Comparison of ENCODE assay signal across 8 mouse cellular contexts in genomic region chrX:20425140-20425838, GRCm38 (mm10). TPM values are rescaled to one million over a fixed set of nuclear protein-coding genes. Genes with fewer than 3 reads are reported as not detected.
DNase-seq lines count a peak whose midpoint lies in the region; ATAC-seq and TF ChIP-seq lines count a peak whose summit lies in the region.

Jade3 (plus strand) TSS chrX:20425688.

- peak within 1 kb of the TSS; percentile 56 for H3K4me2 ChIP-seq in forebrain, postnatal 0 days (ENCODE audit: low read depth)
- peak within 1 kb of the TSS; percentile 63 for H3K4me2 ChIP-seq in lung, postnatal 0 days (replicated peaks; ENCODE audit: low read depth, low read length)

- TF ChIP-seq POLR2A in cerebellum, adult 2 months (IDR thresholded peaks at IDR 0.05; ENCODE audit: borderline replicate concordance, insufficient read depth, low read length), result no peak

- ATAC-seq in forebrain, postnatal 0 days, result peak; percentile 95
- peak; percentile 90 to 91 for ATAC-seq in hematopoietic stem cell, adult 5-6 weeks (replicated peaks in 1 of 2; ENCODE audit: insufficient read depth in 1 of 2, low FRiP score in 2 of 2, low TSS enrichment in 1 of 2, low read depth in 1 of 2, poor library complexity in 2 of 2, severe bottlenecking in 2 of 2)
- ATAC-seq in lung, postnatal 0 days, result peak; percentile 97

- H3K9ac ChIP-seq in forebrain, postnatal 0 days, result peak within 1 kb of the TSS; percentile 70
- peak within 1 kb of the TSS; percentile 55 for H3K9ac ChIP-seq in lung, postnatal 0 days (replicated peaks; ENCODE audit: low read depth)

- H3K36me3 ChIP-seq in forebrain, postnatal 0 days (ENCODE audit: insufficient read depth), result no peaks in the 10 kb centered on the region
- no peaks in the 10 kb centered on the region for H3K36me3 ChIP-seq in lung, postnatal 0 days (ENCODE audit: insufficient read depth, low read length)

- no peaks in the 10 kb centered on the region for H3K4me1 ChIP-seq in cerebellum, adult 2 months (ENCODE audit: control insufficient read depth, insufficient read depth, low read length)
- no peaks in the 10 kb centered on the region for H3K4me1 ChIP-seq in forebrain, postnatal 0 days (ENCODE audit: insufficient read depth)
- H3K4me1 ChIP-seq in lung, postnatal 0 days (ENCODE audit: insufficient read depth, low read depth, low read length), result no peaks in the 10 kb centered on the region

- 12% methylated on average over 60 of the region's 67 CpGs for WGBS in cerebellum, adult 2 months
- WGBS in forebrain, postnatal 0 days, result 29% methylated on average over 38 of the region's 67 CpGs
- 15% methylated on average over 20 of the region's 67 CpGs for WGBS in lung, postnatal 0 days

- peak; percentile 90 for DNase-seq in MN1 (ENCODE audit: low spot score)
- DNase-seq in cerebellum, adult 2 months, result peak; percentile 73
- DNase-seq in forebrain, postnatal 0 days, result peak; percentile 82
- peak; percentile 46 to 67 for DNase-seq in layer of hippocampus, postnatal 10 days (ENCODE audit: low spot score in 2 of 2)
- DNase-seq in lung, postnatal 0 days (ENCODE audit: low spot score), result peak; percentile 90
- peak; percentile 55 for DNase-seq in ovary, postnatal 14 days (ENCODE audit: low spot score)
- DNase-seq in thymus, postnatal 10 days (ENCODE audit: low spot score in 2 of 2), result peak; percentile 75 to 78

- TF ChIP-seq CTCF in cerebellum, adult 2 months (IDR thresholded peaks at IDR 0.05; ENCODE audit: borderline replicate concordance, insufficient read depth, low read depth, low read length), result no peak
- no peak for TF ChIP-seq CTCF in forebrain, postnatal 0 days (IDR thresholded peaks at IDR 0.05; ENCODE audit: low read depth)
- TF ChIP-seq CTCF in lung, postnatal 0 days (IDR thresholded peaks at IDR 0.05), result no peak

- H3K9me3 ChIP-seq in forebrain, postnatal 0 days (ENCODE audit: low read length), result no peaks in the 10 kb centered on the region
- no peaks in the 10 kb centered on the region for H3K9me3 ChIP-seq in lung, postnatal 0 days (ENCODE audit: low read length)

- peak within 1 kb of the TSS; percentile 73 for H3K4me3 ChIP-seq in cerebellum, adult 2 months (replicated peaks; ENCODE audit: insufficient read depth, low read depth, low read length)
- H3K4me3 ChIP-seq in forebrain, postnatal 0 days (ENCODE audit: low read depth, low read length), result peak within 1 kb of the TSS; percentile 54
- peak within 1 kb of the TSS; percentile 62 for H3K4me3 ChIP-seq in lung, postnatal 0 days (ENCODE audit: low read depth, low read length)

- H3K27me3 ChIP-seq in cerebellum, adult 2 months (ENCODE audit: control insufficient read depth, insufficient read depth, low read length), result no peaks in the 10 kb centered on the region
- no peaks in the 10 kb centered on the region for H3K27me3 ChIP-seq in forebrain, postnatal 0 days (ENCODE audit: insufficient read depth, low read length)
- no peaks in the 10 kb centered on the region for H3K27me3 ChIP-seq in lung, postnatal 0 days (replicated peaks; ENCODE audit: insufficient read depth, low read length)

- no peak for TF ChIP-seq EP300 in lung, postnatal 0 days (IDR thresholded peaks at IDR 0.05)

- no peak within 1 kb of the TSS for H3K27ac ChIP-seq in cerebellum, adult 2 months (ENCODE audit: insufficient read depth, low read length)
- peak within 1 kb of the TSS; percentile 88 for H3K27ac ChIP-seq in forebrain, postnatal 0 days (ENCODE audit: low read depth, low read length)
- H3K27ac ChIP-seq in lung, postnatal 0 days (ENCODE audit: low read length), result peak within 1 kb of the TSS; percentile 86

RNA-seq across cellular contexts. Expression of gene Jade3, which starts in this region (rescaled TPM):
- polyA plus RNA-seq in cerebellum, adult 2 months (2012; rRNA removed), result 2.9 TPM in 2 replicates
- 14.2 and 16.2 TPM in 2 replicates for total RNA-seq in forebrain, postnatal 0 days (2014; rRNA removed)
- polyA plus RNA-seq in forebrain, postnatal 0 days (2015; fragmentation: Nextera tagmentation; extraction: Ambion mirVana), result 2.5 and 3.2 TPM in 2 replicates
- 14.4 and 15.6 TPM in 2 replicates for total RNA-seq in hematopoietic stem cell, adult 5-6 weeks (2017)
- total RNA-seq in layer of hippocampus, postnatal 10 days (2021), result 1 to 10 TPM; 7.6 to 8.1 TPM
- polyA plus RNA-seq in lung, postnatal 0 days (2015; fragmentation: Nextera tagmentation; extraction: Ambion mirVana), result 6.2 and 6.3 TPM in 2 replicates
